Mouse (Mus musculus) MEL (cell line): ENCODE data around the gene Dlg1. TPM values are rescaled to one million over a fixed set of nuclear protein-coding genes. Genes with fewer than 3 reads are reported as not detected.

Experiments used
- DNase-seq: peaks from one replicate; pipeline ENCODE4 v3.0.0; 2011; ENCODE audit warnings: low read depth, low spot score
- H3K27ac ChIP-seq: 2 replicates; pipeline ENCODE4 v1.5.1; 2012; ENCODE audit warnings: low read depth, mild to moderate bottlenecking, control low read depth, low read length, moderate library complexity; ENCODE audit not compliant: control insufficient read depth
- H3K27me3 ChIP-seq, 2 experiments: fragments of 150-350 bp in 1 of 2; sonication (generic) in 1 of 2; 2 replicates each; pipeline ENCODE4 v1.6.1; 2012; ENCODE audit warnings: low read length in 2 of 2, mild to moderate bottlenecking in 2 of 2, improper control_type of control experiment in 1 of 2, moderate library complexity in 1 of 2; ENCODE audit not compliant: insufficient read depth in 2 of 2, control insufficient read depth in 1 of 2
- H3K36me3 ChIP-seq, 2 experiments: 2 replicates each; pipeline ENCODE4 v1.6.1; 2012 to 2014; ENCODE audit warnings: low read length in 2 of 2, improper control_type of control experiment in 1 of 2, inconsistent platforms in 1 of 2, mild to moderate bottlenecking in 1 of 2; ENCODE audit not compliant: insufficient read depth in 2 of 2, control insufficient read depth in 1 of 2
- H3K4me1 ChIP-seq, 2 experiments: fragments of 150-350 bp in 1 of 2; sonication (generic) in 1 of 2; 2 replicates each; pipeline ENCODE4 v1.6.1; 2012; ENCODE audit warnings: low read length in 2 of 2, improper control_type of control experiment in 1 of 2, mild to moderate bottlenecking in 1 of 2; ENCODE audit not compliant: insufficient read depth in 2 of 2, control insufficient read depth in 1 of 2
- H3K4me3 ChIP-seq, 2 experiments: fragments of 150-350 bp in 1 of 2; sonication (generic) in 1 of 2; 2 replicates each; pipeline ENCODE4 v1.5.1; 2012; ENCODE audit warnings: low read depth in 2 of 2, low read length in 2 of 2, mild to moderate bottlenecking in 2 of 2, moderate library complexity in 2 of 2, control low read depth in 1 of 2, improper control_type of control experiment in 1 of 2; ENCODE audit not compliant: control insufficient read depth in 1 of 2, insufficient read depth in 1 of 2
- H3K79me2 ChIP-seq: 2 replicates; pipeline ENCODE4 v1.6.1; 2012; ENCODE audit warnings: mild to moderate bottlenecking, low read length, moderate library complexity; ENCODE audit not compliant: control insufficient read depth, poor library complexity, insufficient read depth
- H3K9ac ChIP-seq: 2 replicates; pipeline ENCODE4 v1.6.1; 2012; ENCODE audit warnings: low read depth, mild to moderate bottlenecking, control low read depth, low read length, moderate library complexity; ENCODE audit not compliant: control insufficient read depth, poor library complexity, severe bottlenecking
- H3K9me3 ChIP-seq: fragments of 150-350 bp; sonication (generic); replicated peaks from 2 replicates; pipeline ENCODE4 v1.6.1; 2012; ENCODE audit warnings: mild to moderate bottlenecking, low read length, improper control_type of control experiment, moderate library complexity; ENCODE audit not compliant: insufficient read depth
- CHD2 ChIP-seq: IDR thresholded peaks from 2 replicates; pipeline ENCODE4 v1.6.1; 2011; ENCODE audit warnings: low read length, improper control_type of control experiment
- EP300 ChIP-seq, 2 experiments: IDR thresholded peaks; 2 replicates each; pipeline ENCODE4 v1.6.1; 2011; ENCODE audit warnings: improper control_type of control experiment in 2 of 2, low read length in 2 of 2, low read depth in 1 of 2, mild to moderate bottlenecking in 1 of 2
- ETS1 ChIP-seq: IDR thresholded peaks from 2 replicates; pipeline ENCODE4 v1.6.1; 2012; ENCODE audit warnings: low read depth, mild to moderate bottlenecking, inconsistent platforms, low read length, improper control_type of control experiment, moderate library complexity
- HCFC1 ChIP-seq: IDR thresholded peaks from 2 replicates; pipeline ENCODE4 v1.6.1; 2012; ENCODE audit warnings: low read depth, mild to moderate bottlenecking, inconsistent platforms, low read length, improper control_type of control experiment, moderate library complexity
- JUND ChIP-seq: IDR thresholded peaks from 2 replicates; pipeline ENCODE4 v1.6.1; 2011; ENCODE audit warnings: low read depth, mild to moderate bottlenecking, improper control_type of control experiment, low read length
- MAZ ChIP-seq: IDR thresholded peaks from 2 replicates; pipeline ENCODE4 v1.6.1; 2012; ENCODE audit warnings: low read depth, mild to moderate bottlenecking, inconsistent platforms, low read length, improper control_type of control experiment
- MEF2A ChIP-seq: IDR thresholded peaks from 2 replicates; pipeline ENCODE4 v1.6.1; 2014; ENCODE audit warnings: low read depth, mild to moderate bottlenecking, inconsistent platforms, low read length, improper control_type of control experiment; ENCODE audit not compliant: poor library complexity, insufficient replicate concordance, severe bottlenecking; ENCODE audit errors: extremely low read depth
- MYB ChIP-seq: IDR thresholded peaks from 2 replicates; pipeline ENCODE4 v1.6.1; 2011; ENCODE audit warnings: mild to moderate bottlenecking, low read depth, low read length, improper control_type of control experiment
- NELFE ChIP-seq: IDR thresholded peaks from 2 replicates; pipeline ENCODE4 v1.6.1; 2011; ENCODE audit warnings: low read depth, low read length, improper control_type of control experiment
- NRF1 ChIP-seq: IDR thresholded peaks from 2 replicates; pipeline ENCODE4 v1.6.1; 2014; ENCODE audit warnings: low read depth, mild to moderate bottlenecking, inconsistent platforms, low read length, improper control_type of control experiment, moderate library complexity; ENCODE audit not compliant: poor library complexity, insufficient read depth, severe bottlenecking
- POLR2AphosphoS5 ChIP-seq: IDR thresholded peaks from 2 replicates; pipeline ENCODE4 v1.6.1; 2012; ENCODE audit warnings: low read depth, borderline replicate concordance, mild to moderate bottlenecking, inconsistent platforms, low read length, moderate library complexity, mixed read lengths
- RAD21 ChIP-seq: IDR thresholded peaks from 2 replicates; pipeline ENCODE4 v1.6.1; 2011; ENCODE audit warnings: mild to moderate bottlenecking, low read depth, low read length, improper control_type of control experiment
- RCOR1 ChIP-seq: IDR thresholded peaks from 2 replicates; pipeline ENCODE4 v1.6.1; 2012; ENCODE audit warnings: low read depth, mild to moderate bottlenecking, inconsistent platforms, low read length, improper control_type of control experiment
- SIN3A ChIP-seq: IDR thresholded peaks from 2 replicates; pipeline ENCODE4 v1.6.1; 2012; ENCODE audit warnings: low read length, improper control_type of control experiment, inconsistent platforms
- SMC3 ChIP-seq: IDR thresholded peaks from 2 replicates; pipeline ENCODE4 v1.6.1; 2011; ENCODE audit warnings: low read depth, low read length, improper control_type of control experiment
- TAL1 ChIP-seq: IDR thresholded peaks from 2 replicates; pipeline ENCODE4 v1.6.1; 2012; ENCODE audit warnings: mild to moderate bottlenecking, inconsistent platforms, low read length, moderate library complexity, mixed read lengths
- TBP ChIP-seq: IDR thresholded peaks from 2 replicates; pipeline ENCODE4 v1.8.0; 2011; ENCODE audit warnings: low read depth, low read length, improper control_type of control experiment
- UBTF ChIP-seq: IDR thresholded peaks from 2 replicates; pipeline ENCODE4 v1.6.1; 2012; ENCODE audit warnings: low read depth, mild to moderate bottlenecking, inconsistent platforms, low read length, improper control_type of control experiment, moderate library complexity, borderline replicate concordance; ENCODE audit not compliant: insufficient read depth
- USF1 ChIP-seq: IDR thresholded peaks from 2 replicates; pipeline ENCODE4 v1.6.1; 2014; ENCODE audit warnings: low read depth, mild to moderate bottlenecking, inconsistent platforms, low read length, improper control_type of control experiment, moderate library complexity
- ZC3H11A ChIP-seq: IDR thresholded peaks from 2 replicates; pipeline ENCODE4 v1.6.1; 2012; ENCODE audit warnings: low read depth, mild to moderate bottlenecking, inconsistent platforms, low read length, improper control_type of control experiment
- ZMIZ1 ChIP-seq: IDR thresholded peaks from 2 replicates; pipeline ENCODE4 v1.6.1; 2012; ENCODE audit warnings: low read depth, mild to moderate bottlenecking, inconsistent platforms, low read length, improper control_type of control experiment, moderate library complexity
- ZNF384 ChIP-seq: IDR thresholded peaks from 2 replicates; pipeline ENCODE4 v1.6.1; 2012; ENCODE audit warnings: low read depth, mild to moderate bottlenecking, inconsistent platforms, low read length, improper control_type of control experiment
- polyA plus RNA-seq, 2 experiments: library from polyadenylated mRNA; stranded (reverse) in 1 of 2; unstranded in 1 of 2; fragments of >175 nt in 1 of 2; fragments of >200 nt in 1 of 2; gene quantifications; 2 replicates each; pipeline versions ENCODE4 v1.2.1 to v1.2.4; 2012; ENCODE audit warnings: low replicate concordance in 2 of 2, low read depth in 1 of 2; ENCODE audit not compliant: insufficient read length in 2 of 2, insufficient read depth in 1 of 2, missing spikeins in 1 of 2
- total RNA-seq: library from RNA; depleted of rRNA; stranded (reverse); fragments of 300-350 nt; gene quantifications from 2 replicates; pipeline ENCODE4 v1.2.3, GENCODE M21; 2012

Gene Dlg1
- total and polyA plus RNA-seq, 3 experiments: 25.7 to 74.6 (median 33.9) TPM

DNA sequence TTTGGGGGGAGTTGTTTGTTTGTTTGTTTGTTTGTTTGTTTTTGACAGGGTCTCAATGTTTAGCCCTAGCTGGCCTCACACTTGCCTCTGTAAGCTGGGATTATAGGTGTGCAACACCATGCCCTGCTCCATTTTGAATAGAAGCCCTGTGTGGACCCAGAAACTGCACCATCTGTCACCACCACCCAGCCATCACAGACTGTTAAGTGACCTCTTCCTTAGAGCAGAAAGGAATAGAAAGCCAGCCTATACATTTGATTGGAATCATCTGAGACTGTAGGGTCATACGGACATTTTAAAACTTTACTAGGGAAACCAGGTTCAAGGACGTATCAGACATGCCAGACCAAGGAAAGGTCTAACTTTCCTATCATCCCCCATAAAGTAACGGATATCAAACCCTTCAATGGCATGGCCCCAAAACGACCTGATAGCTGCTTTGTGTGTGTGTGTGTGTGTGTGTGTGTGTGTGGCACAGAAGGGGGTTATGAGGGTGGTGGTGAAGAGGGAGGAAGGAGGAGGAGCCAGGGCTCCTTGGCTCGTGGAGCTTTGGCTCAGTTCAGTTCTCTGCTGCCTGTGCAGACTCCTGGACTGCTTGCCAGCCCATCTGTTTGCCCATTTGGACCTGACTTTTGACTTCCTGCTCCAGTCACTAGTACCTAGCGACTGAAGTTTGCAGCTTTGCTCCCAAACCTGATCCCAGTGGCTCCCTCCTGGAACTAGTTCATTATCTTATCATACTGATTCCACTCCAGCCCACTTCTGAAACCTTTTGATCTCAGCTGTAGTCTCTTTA lies 4.5 kb upstream of the Dlg1 start:
- Histone ChIP-seq H3K36me3 (no peaks in the 10 kb centered on the region; a peak in 2 of 4 replicates), H3K79me2 (peaks cover under 1% of the 10 kb centered on the region; the same call in 1 of the 2 replicates), H3K27me3 (peaks cover 19 to 20% of the 10 kb centered on the region in 2 experiments), H3K4me1 (peaks cover 0 to 7% of the 10 kb centered on the region in 2 experiments; a peak in 1 of 4 replicates), H3K27ac (no peak overlapping the region), H3K9ac (no peak overlapping the region), H3K4me3 (no peak overlapping the region), H3K9me3 (no peaks in the 10 kb centered on the region)
- no peak for DNase-seq
- TF ChIP-seq ZMIZ1: no peak
- TF ChIP-seq POLR2AphosphoS5: no peak
- TF ChIP-seq CHD2: no peak
- TF ChIP-seq MAZ: no peak
- TF ChIP-seq USF1: no peak
- TF ChIP-seq EP300 (IDR thresholded peaks at IDR 0.05; ENCODE audit: low read depth in 1 of 2, low read length in 2 of 2): no peak
- no peak for TF ChIP-seq RAD21

- Histone ChIP-seq H3K27ac (no peak overlapping the region), H3K4me3 (no peak overlapping the region), H3K4me1 (peaks cover 0 to 7% of the 10 kb centered on the region in 2 experiments; a peak in 1 of 4 replicates), H3K9ac (no peak overlapping the region), H3K9me3 (no peaks in the 10 kb centered on the region), H3K36me3 (no peaks in the 10 kb centered on the region; a peak in 2 of 4 replicates), H3K79me2 (peaks cover 7% of the 10 kb centered on the region), H3K27me3 (peaks cover 19 to 20% of the 10 kb centered on the region in 2 experiments)
- DNase-seq: no peak
- TF ChIP-seq ETS1 (no peak), NELFE (no peak), SIN3A (no peak), MEF2A (no peak), NRF1 (no peak), RCOR1 (no peak), ZC3H11A (no peak), UBTF (no peak), TBP (no peak), JUND (no peak), MYB (no peak), TAL1 (no peak), HCFC1 (no peak), EP300 (IDR thresholded peaks at IDR 0.05; ENCODE audit: low read depth in 1 of 2, low read length in 2 of 2) (no peak), POLR2AphosphoS5 (no peak), MAZ (no peak), SMC3 (no peak), ZNF384 (no peak)
Observed at GRCm38 (mm10) chr16:31659453-31659852, 3.8 kb upstream of the Dlg1 start.
